Mouse (Mus musculus) gonadal fat pad, adult 2 months (tissue): ENCODE data around the gene Bpifb9a. TPM values are rescaled to one million over a fixed set of nuclear protein-coding genes. Genes with fewer than 3 reads are reported as not detected.
"Not testable (repeated sequence)": the region's sequence is repeated elsewhere in the genome, so short reads cannot be mapped to it uniquely, and the experiment has no call there.

Source experiments
- DNase-seq: peaks from one replicate; pipeline ENCODE4 v3.0.0-alpha.2; 2012; ENCODE audit warnings: low read depth
- polyA plus RNA-seq: library from polyadenylated mRNA; depleted of rRNA; stranded (reverse); fragments of >200 nt; gene quantifications from 2 replicates; pipeline ENCODE4 v1.2.3, GENCODE M21; 2012; rRNA removed

Bpifb9a gene
- not detected in 2 replicates for polyA plus RNA-seq

DNA sequence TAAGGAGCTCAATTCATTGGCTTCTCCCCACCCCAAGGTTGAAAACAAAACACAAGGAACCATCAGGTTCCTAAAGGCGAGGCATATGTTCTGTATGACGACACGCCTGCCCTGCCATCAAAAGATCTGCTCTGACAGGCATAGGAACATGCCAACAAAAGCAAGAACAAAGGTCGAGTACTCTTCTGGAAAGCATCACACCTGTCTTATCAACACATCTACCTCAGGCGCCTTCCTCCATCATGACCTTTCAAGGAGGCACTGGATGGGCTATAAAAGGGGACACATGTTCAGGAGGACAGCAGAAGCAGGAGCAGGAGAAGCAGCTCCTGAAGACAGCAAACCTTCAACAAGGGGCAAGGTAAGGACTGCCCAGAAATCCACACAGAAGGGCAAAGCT, at the start of gene Bpifb9a:
Gene Bpifb9a, plus strand, starts transcription at position 301 of the 400 bp plus-strand sequence.
- not testable (repeated sequence) for DNase-seq

DNA sequence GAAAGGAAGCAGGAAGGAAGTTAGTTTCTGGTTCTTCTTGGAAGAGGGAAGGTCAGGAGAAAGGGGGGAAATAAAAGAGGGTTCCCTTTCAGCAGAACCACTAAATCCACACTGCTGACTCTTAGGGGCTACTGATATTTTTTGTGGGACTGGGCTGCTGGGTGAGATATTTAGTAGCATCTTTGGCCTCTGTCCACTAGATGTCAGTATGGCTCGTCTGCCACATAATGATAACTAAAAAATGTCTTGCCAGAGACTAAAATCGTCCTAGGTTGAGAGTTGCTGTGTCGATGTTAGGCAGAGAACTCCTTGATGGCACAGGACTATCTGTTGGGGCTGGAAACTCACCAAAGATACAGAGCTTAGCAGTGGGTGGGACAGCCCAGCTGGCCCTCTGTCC, 48.5 kb upstream of the Bpifb9a start:
- no peak for DNase-seq

DNA sequence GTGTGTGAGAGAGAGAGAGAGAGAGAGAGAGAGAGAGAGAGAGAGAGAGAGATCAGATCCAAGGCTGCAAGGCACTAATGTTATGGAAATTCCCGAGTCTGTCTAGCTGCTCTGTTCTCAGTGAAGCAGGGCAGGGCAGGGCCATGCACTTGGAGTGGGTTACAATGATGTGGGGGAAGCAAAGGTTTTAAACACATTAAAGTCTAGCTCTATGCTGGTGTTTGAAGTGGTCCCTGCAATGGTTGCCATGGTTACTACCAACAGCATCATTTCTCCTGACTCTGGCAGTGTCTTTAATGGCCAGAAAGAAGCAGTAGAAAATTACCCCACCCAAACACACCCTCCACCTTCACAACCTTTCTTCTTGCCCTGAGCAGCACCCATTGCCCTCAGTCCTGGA, 46.5 kb upstream of the Bpifb9a start:
- DNase-seq: no peak

DNA sequence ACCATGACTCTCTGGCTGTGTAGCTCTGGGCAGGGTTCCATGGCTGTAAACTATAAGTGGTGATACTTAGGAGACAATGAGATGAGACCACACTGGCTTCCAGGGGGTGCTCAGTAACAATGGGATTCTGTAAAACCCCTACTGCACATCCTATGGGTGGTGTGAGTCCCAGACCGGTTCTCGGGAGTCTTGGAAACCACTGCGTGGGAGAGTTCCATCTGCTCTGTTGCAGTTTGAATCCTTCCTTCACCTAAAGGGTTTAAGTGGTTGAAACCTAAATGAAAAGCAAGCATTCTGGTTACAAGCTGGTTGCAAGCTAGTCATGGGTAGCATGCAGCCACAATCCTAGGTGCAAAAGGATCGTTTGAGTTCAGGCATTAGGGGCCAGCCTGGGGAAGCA, 45.8 kb upstream of the Bpifb9a start:
- DNase-seq: no peak

DNA sequence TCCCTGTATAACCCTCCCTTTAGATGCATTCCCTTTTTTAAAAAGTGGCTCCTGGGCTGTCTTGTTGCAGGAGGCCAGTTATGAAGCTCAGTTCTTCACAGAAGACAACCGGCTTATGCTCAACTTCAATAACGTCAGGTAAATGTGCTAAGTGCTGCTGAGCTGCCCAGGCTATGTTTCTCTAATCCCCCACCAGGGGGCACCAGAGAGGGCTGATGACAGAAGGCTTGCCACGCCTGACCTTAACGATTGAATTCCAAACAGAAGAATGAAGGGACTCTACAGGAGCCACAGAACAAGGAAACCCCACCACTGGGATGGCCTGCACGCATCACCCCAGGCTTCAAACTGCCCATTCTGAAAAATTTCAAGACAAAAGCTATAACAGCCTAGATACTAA, 42.5 kb upstream of the Bpifb9a start:
- DNase-seq: no peak

DNA sequence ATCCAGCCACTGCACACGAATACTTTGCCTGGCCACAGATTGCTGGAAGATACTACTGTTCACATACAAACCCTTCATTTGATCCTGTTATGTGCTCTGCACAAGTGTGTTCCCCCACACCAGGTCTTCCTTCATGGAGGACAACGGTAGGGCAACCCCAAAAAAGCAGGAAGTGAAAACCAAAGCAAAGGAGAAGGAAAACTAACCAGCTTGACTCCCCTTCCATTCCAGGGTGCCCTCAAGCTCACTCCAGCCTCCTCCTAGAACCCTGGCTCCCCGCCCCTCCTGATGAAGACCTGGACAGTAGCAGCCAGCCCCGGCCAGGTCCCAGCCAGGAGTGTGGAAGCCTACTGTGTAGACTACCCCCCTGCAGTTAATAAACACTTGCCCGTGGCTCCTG, 37.7 kb upstream of the Bpifb9a start:
- DNase-seq: no peak

DNA sequence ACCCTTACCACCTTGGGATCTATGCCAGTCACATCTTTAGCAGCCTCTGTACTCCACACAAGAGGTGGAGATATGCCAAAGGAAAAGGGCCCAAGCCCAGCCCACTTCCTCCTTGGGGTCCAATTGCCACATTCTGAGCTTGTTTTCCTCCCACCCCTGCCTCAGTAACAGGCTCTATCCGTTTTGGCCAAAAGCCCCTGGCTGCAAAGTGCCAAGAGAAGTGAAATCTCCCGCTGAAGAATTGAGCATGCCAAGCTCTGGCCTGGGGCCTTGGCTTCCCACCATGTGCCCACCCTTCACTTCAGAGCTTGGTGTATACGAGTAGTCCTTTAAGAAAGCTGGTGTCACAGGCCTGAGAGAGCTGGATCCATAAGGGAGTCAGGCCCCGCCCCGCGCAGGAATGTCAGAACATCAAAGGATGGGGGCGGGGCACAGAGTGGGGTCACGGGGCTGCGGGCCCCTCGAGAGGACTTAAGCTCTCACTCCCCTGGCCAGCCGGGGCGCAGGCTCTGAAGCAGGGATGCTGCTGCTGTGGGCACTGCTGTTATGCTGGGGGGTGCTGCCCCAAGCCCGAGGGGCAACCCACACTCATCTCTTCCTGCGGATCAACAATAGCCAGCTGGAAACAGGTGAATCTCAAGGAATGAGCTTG, 34.3 kb upstream of the Bpifb9a start, which contains the start of gene Bpifb5:
Gene Bpifb5, plus strand, starts transcription at position 478 of the 652 bp plus-strand sequence.
- no peak for DNase-seq

DNA sequence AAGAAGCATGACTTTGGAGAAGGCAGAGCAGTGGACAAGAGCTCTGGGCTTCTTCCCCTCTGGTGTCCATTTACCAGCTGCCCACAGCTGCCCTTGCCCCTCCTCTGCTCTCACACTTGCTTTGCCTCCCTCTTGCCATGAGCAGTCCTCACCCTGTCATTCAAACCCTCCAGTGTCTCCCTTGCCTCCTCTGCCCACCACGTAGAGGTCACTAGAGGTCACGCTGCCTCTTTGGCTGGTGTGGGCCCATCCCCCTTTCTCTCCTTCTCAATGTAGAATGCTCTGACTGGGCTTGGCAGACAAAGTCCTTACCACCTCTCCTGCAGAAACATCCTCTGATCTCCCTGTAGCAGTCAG, 33.8 kb upstream of the Bpifb9a start:
- no peak for DNase-seq

DNA sequence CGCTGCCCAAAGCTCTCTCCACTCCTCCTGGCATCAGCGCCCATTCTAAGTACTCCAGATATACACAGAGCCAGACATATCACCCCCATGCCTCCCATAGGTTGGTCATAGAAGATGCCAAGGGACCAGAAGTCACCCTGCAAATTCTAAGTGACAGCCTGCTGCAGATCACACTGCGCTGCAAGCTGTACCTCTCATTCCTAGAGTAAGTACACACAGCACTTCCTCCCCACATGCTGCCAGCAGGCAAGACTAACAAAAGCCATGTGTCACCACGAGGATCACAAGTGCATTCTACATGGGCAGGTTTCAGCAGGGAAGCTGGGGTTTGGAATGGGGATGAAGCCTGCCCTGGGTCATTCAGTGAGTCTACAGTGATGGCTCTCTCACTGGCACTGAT, 30.7 kb upstream of the Bpifb9a start:
- no peak for DNase-seq

DNA sequence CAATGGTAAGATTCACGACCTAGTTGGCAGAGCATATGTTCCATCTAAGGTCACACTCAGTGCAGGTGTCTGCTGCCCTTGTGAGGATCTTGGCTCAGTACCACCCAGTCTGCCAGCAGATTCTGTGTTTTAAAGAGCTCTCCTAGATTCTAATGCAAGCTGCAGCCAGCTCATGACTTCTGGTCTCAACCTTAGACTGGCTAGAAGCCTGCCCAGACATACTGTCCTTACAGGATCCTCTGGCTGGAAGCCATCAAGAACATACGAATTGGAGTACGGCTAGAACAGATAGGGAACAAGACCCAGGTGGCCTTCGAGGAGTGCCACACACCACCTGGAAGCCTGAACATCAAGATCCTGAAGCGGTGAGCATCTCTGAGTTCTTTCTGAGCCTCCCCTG, 29.8 kb upstream of the Bpifb9a start:
- no peak for DNase-seq

DNA sequence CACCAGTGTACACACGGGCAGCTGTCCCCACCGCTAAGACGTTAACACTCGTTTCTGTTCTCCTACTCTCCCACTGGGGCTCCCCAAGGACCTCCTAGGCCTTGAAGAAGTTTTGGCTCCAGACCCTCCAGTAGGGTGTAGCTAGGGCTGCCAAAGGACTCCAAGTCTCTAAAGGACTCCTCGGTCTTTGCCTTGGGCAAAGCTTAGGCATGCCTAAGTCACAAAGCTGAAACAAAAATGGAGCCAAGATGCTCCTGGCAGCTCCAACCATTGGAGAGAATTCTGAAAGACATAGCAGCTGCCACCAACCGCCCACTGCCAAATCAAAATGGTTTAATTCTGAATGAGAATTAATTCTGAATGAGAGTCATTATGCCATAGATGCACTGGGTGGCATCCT, 24.2 kb upstream of the Bpifb9a start:
- DNase-seq: no peak

DNA sequence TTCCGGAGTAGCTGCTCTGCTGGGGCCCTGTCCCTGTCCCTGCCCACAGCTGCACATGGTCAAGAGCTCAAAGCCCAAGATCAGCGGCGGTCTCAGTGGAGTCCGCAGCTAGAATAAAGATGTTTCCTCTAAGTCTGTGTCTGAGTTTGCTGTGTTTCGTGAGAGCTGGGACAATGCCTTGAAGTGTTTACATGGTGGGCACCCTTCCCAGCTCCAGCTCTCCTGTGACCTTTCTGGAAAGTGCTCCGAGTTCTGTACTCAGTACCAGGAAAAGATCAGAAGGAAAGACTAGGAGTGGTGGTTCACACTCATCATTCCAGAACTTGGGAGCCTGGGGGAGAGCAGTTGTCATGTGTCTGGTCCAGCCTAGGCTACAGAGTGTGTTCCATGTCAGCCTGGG, 16.9 kb upstream of the Bpifb9a start:
- DNase-seq: no peak

DNA sequence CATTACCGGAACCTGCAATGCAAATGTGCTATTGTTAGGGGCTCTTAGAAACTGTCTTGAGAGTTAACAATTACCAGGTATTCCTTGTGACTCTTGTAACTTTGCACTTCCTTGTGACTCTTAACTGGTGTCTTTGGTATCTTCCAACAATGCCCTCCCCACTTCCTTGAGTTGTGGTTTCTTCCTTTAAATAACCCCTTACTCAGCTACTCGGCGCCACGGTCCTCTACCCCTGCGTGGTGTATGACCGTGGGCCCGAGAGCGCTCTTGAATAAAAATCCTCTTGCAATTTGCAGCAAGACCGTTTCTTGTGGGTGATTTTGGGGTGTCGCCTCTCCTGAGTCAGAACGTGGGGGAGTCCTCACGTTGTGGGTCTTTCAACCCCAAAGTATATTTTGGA, 14.9 kb upstream of the Bpifb9a start:
- DNase-seq: not testable (repeated sequence)

DNA sequence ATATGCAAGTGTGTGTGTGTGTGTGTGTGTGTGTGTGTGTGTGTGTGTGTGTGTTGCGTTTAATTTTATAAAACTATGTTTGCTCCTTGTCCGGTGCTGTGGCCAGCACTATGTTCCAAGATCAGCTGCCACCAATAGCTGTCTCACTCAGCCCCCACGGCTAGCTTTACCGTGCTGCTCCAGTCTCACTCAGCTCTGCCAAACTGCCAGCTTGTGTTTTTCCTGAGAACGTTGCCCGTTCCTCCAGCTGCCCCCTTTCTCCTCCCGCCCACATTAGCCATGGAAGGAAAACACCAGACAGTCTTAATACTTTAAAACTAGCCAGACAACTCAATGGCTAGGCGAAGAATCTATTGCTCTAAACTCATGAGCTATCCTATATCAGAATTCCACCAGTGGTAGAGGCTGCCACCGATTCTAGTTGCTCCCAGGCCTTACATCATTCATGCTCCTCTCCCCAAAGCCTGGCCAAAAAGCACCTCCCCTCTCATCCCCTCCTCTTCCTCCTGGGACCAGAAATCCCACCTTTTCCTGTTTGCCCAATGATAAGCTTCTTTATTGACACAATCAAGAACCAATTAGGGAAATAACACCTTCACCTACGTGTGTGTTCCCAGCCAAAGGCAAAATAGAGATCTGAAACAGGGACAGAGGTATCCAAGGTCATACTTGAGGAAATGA, 14.2 kb upstream of the Bpifb9a start:
- no peak for DNase-seq

DNA sequence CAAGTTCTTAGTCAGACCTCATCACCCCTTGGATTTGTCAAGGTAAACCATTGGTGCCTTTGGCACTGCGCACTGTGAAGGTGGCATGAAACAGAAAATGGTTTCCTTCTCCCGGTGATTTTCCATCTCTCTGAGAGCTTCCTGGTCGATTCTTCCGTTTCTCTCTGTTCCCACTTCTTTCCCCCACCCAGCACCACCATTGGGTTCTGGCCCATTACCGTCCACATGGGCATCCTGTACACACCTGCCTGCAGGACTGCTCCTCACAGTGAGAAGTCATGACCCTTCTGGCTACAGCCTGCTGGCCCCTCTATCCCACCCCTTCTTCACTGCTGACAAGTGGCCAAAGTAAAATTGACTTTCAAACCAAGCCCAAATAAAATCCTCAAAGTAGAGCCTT, 12.3 kb upstream of the Bpifb9a start:
- no peak for DNase-seq

DNA sequence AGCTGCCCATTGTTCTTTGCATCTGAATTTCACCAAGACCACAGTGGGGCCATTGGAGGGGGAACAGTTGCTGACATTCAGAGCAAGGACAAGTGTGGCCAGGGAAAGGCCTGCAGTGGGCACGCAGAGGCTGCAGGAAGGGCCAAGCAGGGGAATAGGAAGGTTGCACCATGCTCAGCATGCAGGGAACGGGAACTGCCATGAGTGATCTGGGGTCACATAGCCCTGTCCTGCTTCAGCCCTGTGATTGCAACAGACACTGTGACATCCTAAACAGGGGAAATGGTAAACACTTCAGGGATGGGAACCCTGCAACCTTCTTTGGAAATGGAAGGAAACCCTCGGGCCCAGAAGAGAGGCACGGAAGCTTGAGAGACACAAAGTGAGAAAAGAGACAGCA, 2.4 kb upstream of the Bpifb9a start:
- DNase-seq: not testable (repeated sequence)

DNA sequence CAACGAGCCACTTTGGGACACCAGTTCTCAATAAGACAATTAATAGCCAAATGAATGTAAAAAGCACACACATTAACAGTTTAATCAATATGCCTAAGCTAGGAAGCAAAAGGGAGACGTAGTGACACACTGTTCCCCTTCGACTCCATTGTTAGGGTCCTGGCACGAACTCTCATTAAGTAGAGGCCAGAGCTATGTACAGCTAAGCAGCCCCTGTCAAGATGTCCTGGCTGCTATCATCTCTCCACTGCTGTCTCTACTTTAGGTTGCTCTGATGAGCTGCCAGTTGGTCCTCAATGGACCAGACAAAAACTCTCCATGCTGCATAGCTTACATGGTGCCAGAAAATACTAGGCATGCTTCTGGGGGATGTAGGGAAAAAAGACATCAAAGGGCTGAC, 1.9 kb upstream of the Bpifb9a start:
- no peak for DNase-seq

DNA sequence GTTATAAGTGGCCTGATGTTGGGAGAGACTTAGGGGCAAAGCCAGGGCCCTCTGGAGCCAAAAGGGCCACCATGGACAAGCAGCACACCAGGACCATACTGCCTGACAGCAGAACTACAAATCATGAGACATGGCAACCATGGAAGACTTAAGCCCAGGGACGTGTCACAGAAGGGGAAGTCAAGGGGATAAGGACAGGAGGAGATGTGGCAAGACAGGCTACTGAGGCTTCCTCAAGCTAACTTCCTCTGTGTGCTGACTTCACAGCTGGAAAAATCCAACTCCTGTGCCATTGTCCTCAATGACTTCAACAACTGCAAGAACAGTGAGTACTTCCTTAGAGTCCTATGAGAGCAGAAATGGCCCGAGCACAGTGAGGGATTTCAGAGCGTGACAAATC, 6.7 kb downstream of the Bpifb9a start:
- DNase-seq: not testable (repeated sequence)

DNA sequence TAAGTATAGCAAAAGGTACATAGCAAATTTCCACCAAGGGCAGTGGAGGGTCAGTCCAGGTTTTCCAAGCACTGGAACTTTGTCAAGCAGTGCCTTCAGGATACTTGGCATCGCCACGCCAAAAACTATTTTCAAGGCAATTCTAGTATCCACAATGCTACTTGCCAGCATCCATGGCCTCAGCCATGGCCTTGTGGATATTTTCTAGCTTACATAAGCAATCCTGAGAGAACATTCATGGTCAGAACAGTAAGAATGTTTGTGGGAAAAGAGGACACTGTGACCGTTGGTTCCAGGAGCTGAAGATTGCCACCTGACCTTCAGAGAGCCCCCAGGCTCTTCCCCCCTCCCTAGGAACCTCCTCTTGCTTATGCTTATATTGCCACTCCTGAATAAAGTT, 34.2 kb downstream of the Bpifb9a start:
- DNase-seq: not testable (repeated sequence)

DNA sequence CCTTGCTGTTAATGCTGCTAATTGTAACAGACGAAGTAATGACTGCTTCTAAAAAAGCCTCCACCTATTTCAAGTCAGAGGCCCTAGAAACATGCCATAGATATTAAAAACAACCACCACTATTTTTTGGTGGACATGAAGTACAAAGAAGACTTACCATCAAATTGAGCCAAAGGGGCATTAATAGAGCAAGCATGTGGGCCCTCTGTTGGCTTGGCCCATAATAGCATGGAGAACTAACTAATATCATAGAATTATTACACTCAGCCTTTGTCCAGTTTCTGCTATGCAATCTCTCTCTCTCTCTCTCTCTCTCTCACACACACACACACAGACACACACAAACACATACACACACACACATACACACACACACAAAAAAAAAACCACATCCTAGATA, 35.2 kb downstream of the Bpifb9a start:
- DNase-seq: no peak

DNA sequence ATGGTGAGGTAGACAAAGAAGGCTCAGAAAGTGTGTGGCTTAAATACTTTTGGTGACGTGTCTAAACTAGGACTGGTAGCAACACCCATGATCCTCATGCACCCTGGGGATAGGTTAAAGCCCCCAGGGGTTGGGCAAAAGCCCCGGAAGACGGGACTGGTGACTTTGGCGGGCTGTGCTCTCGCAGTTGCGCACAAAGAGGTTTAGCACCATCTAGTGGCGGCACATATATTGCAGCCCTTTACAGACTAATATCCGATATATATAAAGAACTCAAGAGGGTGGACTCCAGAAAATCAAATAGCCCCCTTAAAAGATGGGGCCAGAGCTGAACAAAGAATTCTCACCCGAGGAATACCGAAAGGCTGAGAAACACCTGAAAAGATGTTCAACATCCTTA, 37.1 kb downstream of the Bpifb9a start:
- not testable (repeated sequence) for DNase-seq

DNA sequence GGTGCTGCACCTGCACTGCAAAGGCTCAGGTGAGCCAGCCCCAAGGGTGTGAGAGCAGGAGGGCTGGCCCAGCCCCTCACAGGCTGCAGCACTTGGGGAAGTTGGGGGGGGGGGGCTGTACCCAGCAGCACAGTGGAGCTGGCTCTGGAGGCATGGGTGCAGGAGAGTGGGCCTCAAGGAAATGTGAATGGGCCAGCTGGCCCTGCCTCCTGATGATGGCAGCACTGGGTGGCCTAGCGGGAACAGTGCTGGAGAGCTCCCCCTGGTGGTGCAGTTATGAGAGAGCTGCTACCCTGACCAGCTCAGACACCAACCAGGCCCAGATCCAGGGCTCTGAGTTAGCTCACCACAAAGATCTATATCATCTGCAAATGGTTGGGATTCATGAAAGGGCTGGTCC, 42.8 kb downstream of the Bpifb9a start:
- DNase-seq: no peak

DNA sequence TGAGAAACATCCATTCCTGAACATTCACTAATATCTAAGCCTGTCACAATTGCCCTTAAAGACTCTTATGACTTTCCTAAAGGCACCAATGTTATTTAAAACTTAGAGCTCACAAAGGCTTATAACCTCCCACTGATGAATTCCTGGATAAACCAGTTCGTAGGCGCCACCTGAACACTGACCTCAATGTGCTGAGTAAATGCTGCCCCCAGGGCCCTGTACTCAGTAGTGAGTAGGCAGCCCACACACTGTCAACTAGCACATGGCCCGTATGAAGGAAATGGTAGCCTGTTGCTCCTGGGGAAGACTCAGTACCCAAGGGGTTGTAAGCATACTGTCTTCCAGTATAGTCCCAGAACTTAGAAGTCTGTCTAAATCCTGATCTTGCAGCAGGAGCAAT, 44.1 kb downstream of the Bpifb9a start:
- DNase-seq: peak; percentile 81

DNA sequence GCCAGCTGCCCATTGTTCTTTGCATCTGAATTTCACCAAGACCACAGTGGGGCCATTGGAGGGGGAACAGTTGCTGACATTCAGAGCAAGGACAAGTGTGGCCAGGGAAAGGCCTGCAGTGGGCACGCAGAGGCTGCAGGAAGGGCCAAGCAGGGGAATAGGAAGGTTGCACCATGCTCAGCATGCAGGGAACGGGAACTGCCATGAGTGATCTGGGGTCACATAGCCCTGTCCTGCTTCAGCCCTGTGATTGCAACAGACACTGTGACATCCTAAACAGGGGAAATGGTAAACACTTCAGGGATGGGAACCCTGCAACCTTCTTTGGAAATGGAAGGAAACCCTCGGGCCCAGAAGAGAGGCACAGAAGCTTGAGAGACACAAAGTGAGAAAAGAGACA, 47.0 kb downstream of the Bpifb9a start:
- not testable (repeated sequence) for DNase-seq
